Mouse (Mus musculus) MEL (cell line): Measurements from ENCODE around the gene Phkg2. TPM values are rescaled to one million over a fixed set of nuclear protein-coding genes. Genes with fewer than 3 reads are reported as not detected.

Experiments used
- DNase-seq: peaks from one replicate; pipeline ENCODE4 v3.0.0; 2011; ENCODE audit warnings: low read depth, low spot score
- H3K27ac ChIP-seq: 2 replicates; pipeline ENCODE4 v1.5.1; 2012; ENCODE audit warnings: low read depth, mild to moderate bottlenecking, control low read depth, low read length, moderate library complexity; ENCODE audit not compliant: control insufficient read depth
- H3K27me3 ChIP-seq, 2 experiments: fragments of 150-350 bp in 1 of 2; sonication (generic) in 1 of 2; 2 replicates each; pipeline ENCODE4 v1.6.1; 2012; ENCODE audit warnings: low read length in 2 of 2, mild to moderate bottlenecking in 2 of 2, improper control_type of control experiment in 1 of 2, moderate library complexity in 1 of 2; ENCODE audit not compliant: insufficient read depth in 2 of 2, control insufficient read depth in 1 of 2
- H3K36me3 ChIP-seq, 2 experiments: 2 replicates each; pipeline ENCODE4 v1.6.1; 2012 to 2014; ENCODE audit warnings: low read length in 2 of 2, improper control_type of control experiment in 1 of 2, inconsistent platforms in 1 of 2, mild to moderate bottlenecking in 1 of 2; ENCODE audit not compliant: insufficient read depth in 2 of 2, control insufficient read depth in 1 of 2
- H3K4me1 ChIP-seq, 2 experiments: fragments of 150-350 bp in 1 of 2; sonication (generic) in 1 of 2; 2 replicates each; pipeline ENCODE4 v1.6.1; 2012; ENCODE audit warnings: low read length in 2 of 2, improper control_type of control experiment in 1 of 2, mild to moderate bottlenecking in 1 of 2; ENCODE audit not compliant: insufficient read depth in 2 of 2, control insufficient read depth in 1 of 2
- H3K4me3 ChIP-seq, 2 experiments: fragments of 150-350 bp in 1 of 2; sonication (generic) in 1 of 2; 2 replicates each; pipeline ENCODE4 v1.5.1; 2012; ENCODE audit warnings: low read depth in 2 of 2, low read length in 2 of 2, mild to moderate bottlenecking in 2 of 2, moderate library complexity in 2 of 2, control low read depth in 1 of 2, improper control_type of control experiment in 1 of 2; ENCODE audit not compliant: control insufficient read depth in 1 of 2, insufficient read depth in 1 of 2
- H3K79me2 ChIP-seq: 2 replicates; pipeline ENCODE4 v1.6.1; 2012; ENCODE audit warnings: mild to moderate bottlenecking, low read length, moderate library complexity; ENCODE audit not compliant: control insufficient read depth, poor library complexity, insufficient read depth
- H3K9ac ChIP-seq: 2 replicates; pipeline ENCODE4 v1.6.1; 2012; ENCODE audit warnings: low read depth, mild to moderate bottlenecking, control low read depth, low read length, moderate library complexity; ENCODE audit not compliant: control insufficient read depth, poor library complexity, severe bottlenecking
- H3K9me3 ChIP-seq: fragments of 150-350 bp; sonication (generic); replicated peaks from 2 replicates; pipeline ENCODE4 v1.6.1; 2012; ENCODE audit warnings: mild to moderate bottlenecking, low read length, improper control_type of control experiment, moderate library complexity; ENCODE audit not compliant: insufficient read depth
- CHD2 ChIP-seq: IDR thresholded peaks from 2 replicates; pipeline ENCODE4 v1.6.1; 2011; ENCODE audit warnings: low read length, improper control_type of control experiment
- CTCF ChIP-seq, 3 experiments: IDR thresholded peaks in 2 of 3; conservative IDR thresholded peaks in 1 of 3; 2 replicates each; pipeline ENCODE4 v1.5.1; 2011 to 2012; ENCODE audit warnings: low read length in 3 of 3, low read depth in 2 of 3, mild to moderate bottlenecking in 2 of 3, improper control_type of control experiment in 1 of 3, inconsistent platforms in 1 of 3, mixed read lengths in 1 of 3, moderate library complexity in 1 of 3; ENCODE audit not compliant: control insufficient read depth in 1 of 3, insufficient read depth in 1 of 3, poor library complexity in 1 of 3, severe bottlenecking in 1 of 3
- E2F4 ChIP-seq: IDR thresholded peaks from 2 replicates; pipeline ENCODE4 v1.6.1; 2011; ENCODE audit warnings: low read depth, low read length, improper control_type of control experiment, borderline replicate concordance
- ELF1 ChIP-seq: IDR thresholded peaks from 2 replicates; pipeline ENCODE4 v1.6.1; 2014; ENCODE audit warnings: low read depth, mild to moderate bottlenecking, inconsistent platforms, low read length, improper control_type of control experiment, moderate library complexity
- EP300 ChIP-seq, 2 experiments: IDR thresholded peaks; 2 replicates each; pipeline ENCODE4 v1.6.1; 2011; ENCODE audit warnings: improper control_type of control experiment in 2 of 2, low read length in 2 of 2, low read depth in 1 of 2, mild to moderate bottlenecking in 1 of 2
- GABPA ChIP-seq: IDR thresholded peaks from 2 replicates; pipeline ENCODE4 v1.6.1; 2012; ENCODE audit warnings: low read depth, mild to moderate bottlenecking, inconsistent platforms, low read length, improper control_type of control experiment, moderate library complexity
- GATA1 ChIP-seq: IDR thresholded peaks from 2 replicates; pipeline ENCODE4 v1.6.1; 2011; ENCODE audit warnings: low read depth, low read length, improper control_type of control experiment
- JUND ChIP-seq: IDR thresholded peaks from 2 replicates; pipeline ENCODE4 v1.6.1; 2011; ENCODE audit warnings: low read depth, mild to moderate bottlenecking, improper control_type of control experiment, low read length
- MAFK ChIP-seq: IDR thresholded peaks from 2 replicates; pipeline ENCODE4 v1.6.1; 2011; ENCODE audit warnings: low read depth, mild to moderate bottlenecking, low read length, improper control_type of control experiment, borderline replicate concordance
- MAX ChIP-seq: IDR thresholded peaks from 2 replicates; pipeline ENCODE4 v1.6.1; 2011; ENCODE audit warnings: low read length, improper control_type of control experiment
- MEF2A ChIP-seq: IDR thresholded peaks from 2 replicates; pipeline ENCODE4 v1.6.1; 2014; ENCODE audit warnings: low read depth, mild to moderate bottlenecking, inconsistent platforms, low read length, improper control_type of control experiment; ENCODE audit not compliant: poor library complexity, insufficient replicate concordance, severe bottlenecking; ENCODE audit errors: extremely low read depth
- NRF1 ChIP-seq: IDR thresholded peaks from 2 replicates; pipeline ENCODE4 v1.6.1; 2014; ENCODE audit warnings: low read depth, mild to moderate bottlenecking, inconsistent platforms, low read length, improper control_type of control experiment, moderate library complexity; ENCODE audit not compliant: poor library complexity, insufficient read depth, severe bottlenecking
- RAD21 ChIP-seq: IDR thresholded peaks from 2 replicates; pipeline ENCODE4 v1.6.1; 2011; ENCODE audit warnings: mild to moderate bottlenecking, low read depth, low read length, improper control_type of control experiment
- SIN3A ChIP-seq: IDR thresholded peaks from 2 replicates; pipeline ENCODE4 v1.6.1; 2012; ENCODE audit warnings: low read length, improper control_type of control experiment, inconsistent platforms
- TBP ChIP-seq: IDR thresholded peaks from 2 replicates; pipeline ENCODE4 v1.8.0; 2011; ENCODE audit warnings: low read depth, low read length, improper control_type of control experiment
- UBTF ChIP-seq: IDR thresholded peaks from 2 replicates; pipeline ENCODE4 v1.6.1; 2012; ENCODE audit warnings: low read depth, mild to moderate bottlenecking, inconsistent platforms, low read length, improper control_type of control experiment, moderate library complexity, borderline replicate concordance; ENCODE audit not compliant: insufficient read depth
- USF1 ChIP-seq: IDR thresholded peaks from 2 replicates; pipeline ENCODE4 v1.6.1; 2014; ENCODE audit warnings: low read depth, mild to moderate bottlenecking, inconsistent platforms, low read length, improper control_type of control experiment, moderate library complexity
- USF2 ChIP-seq, 2 experiments: IDR thresholded peaks; 2 replicates each; pipeline ENCODE4 v1.6.1; 2011 to 2012; ENCODE audit warnings: improper control_type of control experiment in 2 of 2, low read length in 2 of 2, borderline replicate concordance in 1 of 2, inconsistent platforms in 1 of 2, low read depth in 1 of 2, mild to moderate bottlenecking in 1 of 2; ENCODE audit not compliant: insufficient read depth in 1 of 2
- ZKSCAN1 ChIP-seq: IDR thresholded peaks from 2 replicates; pipeline ENCODE4 v1.6.1; 2012; ENCODE audit warnings: low read depth, mild to moderate bottlenecking, inconsistent platforms, low read length, improper control_type of control experiment, moderate library complexity
- ZMIZ1 ChIP-seq: IDR thresholded peaks from 2 replicates; pipeline ENCODE4 v1.6.1; 2012; ENCODE audit warnings: low read depth, mild to moderate bottlenecking, inconsistent platforms, low read length, improper control_type of control experiment, moderate library complexity
- ZNF384 ChIP-seq: IDR thresholded peaks from 2 replicates; pipeline ENCODE4 v1.6.1; 2012; ENCODE audit warnings: low read depth, mild to moderate bottlenecking, inconsistent platforms, low read length, improper control_type of control experiment
- polyA plus RNA-seq, 2 experiments: library from polyadenylated mRNA; stranded (reverse) in 1 of 2; unstranded in 1 of 2; fragments of >175 nt in 1 of 2; fragments of >200 nt in 1 of 2; gene quantifications; 2 replicates each; pipeline versions ENCODE4 v1.2.1 to v1.2.4; 2012; ENCODE audit warnings: low replicate concordance in 2 of 2, low read depth in 1 of 2; ENCODE audit not compliant: insufficient read length in 2 of 2, insufficient read depth in 1 of 2, missing spikeins in 1 of 2
- total RNA-seq: library from RNA; depleted of rRNA; stranded (reverse); fragments of 300-350 nt; gene quantifications from 2 replicates; pipeline ENCODE4 v1.2.3, GENCODE M21; 2012

The Phkg2 gene
- total and polyA plus RNA-seq, 3 experiments = 23.3 to 70.8 TPM; not detected in 1

GRCm38 (mm10) chr7:127614891-127615843, 42.0 kb downstream of the Phkg2 start, which contains the start of gene Zfp629 (continued):
- TF ChIP-seq MEF2A (no peak), RAD21 (no peak), MAX (no peak), EP300 (IDR thresholded peaks at IDR 0.05; ENCODE audit: low read depth in 1 of 2, low read length in 2 of 2) (no peak)
- TF ChIP-seq, all 39 proteins: peak for 11

GRCm38 (mm10) chr7:127616336-127616735, 43.2 kb downstream of the Phkg2 start:
- no peak overlapping the region for H3K27ac ChIP-seq
- H3K9me3 ChIP-seq = no peaks in the 10 kb centered on the region
- DNase-seq = no peak
- H3K36me3 ChIP-seq = peaks cover 0 to 8% of the 10 kb centered on the region in 2 experiments; a peak in 2 of 4 replicates
- TF ChIP-seq GABPA = no peak
- TF ChIP-seq CTCF (IDR thresholded peaks at IDR 0.05 in 2 of 3, conservative IDR thresholded peaks at IDR 0.05 in 1 of 3; ENCODE audit: control insufficient read depth in 1 of 3, insufficient read depth in 1 of 3, low read depth in 2 of 3, low read length in 3 of 3, poor library complexity in 1 of 3, severe bottlenecking in 1 of 3) = no peak
- TF ChIP-seq GATA1 = no peak
- TF ChIP-seq E2F4 = no peak
- no peak for TF ChIP-seq ZKSCAN1
- no peak for TF ChIP-seq MAFK
- TF ChIP-seq JUND = no peak
- TF ChIP-seq ZNF384 = no peak
- no peak for TF ChIP-seq SIN3A
- TF ChIP-seq EP300 (IDR thresholded peaks at IDR 0.05; ENCODE audit: low read depth in 1 of 2, low read length in 2 of 2) = no peak
- no peak for TF ChIP-seq TBP
- no peak for TF ChIP-seq CHD2
- no peak for TF ChIP-seq USF1
- no peak for TF ChIP-seq NRF1
- TF ChIP-seq ELF1 = no peak
- TF ChIP-seq UBTF = no peak
- TF ChIP-seq ZMIZ1 = no peak
- TF ChIP-seq USF2 (IDR thresholded peaks at IDR 0.05; ENCODE audit: borderline replicate concordance in 1 of 2, insufficient read depth in 1 of 2, low read depth in 1 of 2, low read length in 2 of 2) = no peak
- no peak overlapping the region for H3K9ac ChIP-seq
- H3K4me3 ChIP-seq = no peak overlapping the region
- H3K79me2 ChIP-seq = peaks cover 23% of the 10 kb centered on the region
- H3K4me1 ChIP-seq = peaks cover 0 to 16% of the 10 kb centered on the region in 2 experiments; a peak in 3 of 4 replicates
- no peaks in the 10 kb centered on the region for H3K27me3 ChIP-seq
